Mouse (Mus musculus) midbrain, embryonic 15.5 days (tissue): ENCODE data around the gene Calm5. TPM values are rescaled to one million over a fixed set of nuclear protein-coding genes. Genes with fewer than 3 reads are reported as not detected.
"Not testable (repeated sequence)": the region's sequence is repeated elsewhere in the genome, so short reads cannot be mapped to it uniquely, and the experiment has no call there.

Source experiments
- ATAC-seq: fragments of 200-750 bp; cut with Nextera tagmentation; replicated peaks from 2 replicates; pipeline ENCODE4 v1.8.0; 2017; ENCODE audit warnings: moderate TSS enrichment
- H3K27ac ChIP-seq: fragments of 300-500 bp; sonication (generic); 2 replicates; pipeline ENCODE4 v1.5.1; 2015; ENCODE audit warnings: mild to moderate bottlenecking, inconsistent platforms
- H3K27me3 ChIP-seq: fragments of 300-500 bp; sonication (generic); replicated peaks from 2 replicates; pipeline ENCODE4 v1.6.1; 2015; ENCODE audit warnings: inconsistent platforms
- H3K36me3 ChIP-seq: fragments of 300-500 bp; sonication (generic); replicated peaks from 2 replicates; pipeline ENCODE4 v1.6.1; 2015; ENCODE audit warnings: inconsistent platforms
- H3K4me1 ChIP-seq: fragments of 300-500 bp; sonication (generic); 2 replicates; pipeline ENCODE4 v1.6.1; 2015; ENCODE audit warnings: inconsistent platforms
- H3K4me2 ChIP-seq: fragments of 300-500 bp; sonication (generic); 2 replicates; pipeline ENCODE4 v1.6.1; 2015; ENCODE audit warnings: inconsistent platforms, mild to moderate bottlenecking, moderate library complexity
- H3K4me3 ChIP-seq: fragments of 300-500 bp; sonication (generic); 2 replicates; pipeline ENCODE4 v1.5.1; 2015; ENCODE audit warnings: mild to moderate bottlenecking, inconsistent platforms
- H3K9ac ChIP-seq: fragments of 300-500 bp; sonication (generic); 2 replicates; pipeline ENCODE4 v1.6.1; 2015; ENCODE audit warnings: mild to moderate bottlenecking, inconsistent platforms
- H3K9me3 ChIP-seq: fragments of 300-500 bp; sonication (generic); 2 replicates; pipeline ENCODE4 v1.6.1; 2016; ENCODE audit warnings: inconsistent platforms
- WGBS: fragments of 180-500 bp; shearing (Covaris S2); methylation state at CpG from one replicate; pipeline ENCODE4 v1.1.7; 2015; ENCODE audit warnings: mixed read lengths; 5-methylcytosine and 5-hydroxymethylcytosine counted together
- polyA plus RNA-seq: library from polyadenylated mRNA; unstranded; fragments of >200 nt; fragmentation: Nextera tagmentation; extraction: Ambion mirVana; gene quantifications from 2 replicates; pipeline ENCODE4 v1.2.1, GENCODE M21; 2015

Calm5 gene
- polyA plus RNA-seq, 1 experiment from 2014 or later, result not detected

GRCm38 (mm10) chr13:3833644-3834043 lies 20.3 kb upstream of the Calm5 start:
- H3K27ac ChIP-seq, H3K4me2 ChIP-seq, ATAC-seq, H3K4me1 ChIP-seq, H3K9ac ChIP-seq, H3K9me3 ChIP-seq, H3K36me3 ChIP-seq, H3K4me3 ChIP-seq, H3K27me3 ChIP-seq: not testable (repeated sequence)

DNA sequence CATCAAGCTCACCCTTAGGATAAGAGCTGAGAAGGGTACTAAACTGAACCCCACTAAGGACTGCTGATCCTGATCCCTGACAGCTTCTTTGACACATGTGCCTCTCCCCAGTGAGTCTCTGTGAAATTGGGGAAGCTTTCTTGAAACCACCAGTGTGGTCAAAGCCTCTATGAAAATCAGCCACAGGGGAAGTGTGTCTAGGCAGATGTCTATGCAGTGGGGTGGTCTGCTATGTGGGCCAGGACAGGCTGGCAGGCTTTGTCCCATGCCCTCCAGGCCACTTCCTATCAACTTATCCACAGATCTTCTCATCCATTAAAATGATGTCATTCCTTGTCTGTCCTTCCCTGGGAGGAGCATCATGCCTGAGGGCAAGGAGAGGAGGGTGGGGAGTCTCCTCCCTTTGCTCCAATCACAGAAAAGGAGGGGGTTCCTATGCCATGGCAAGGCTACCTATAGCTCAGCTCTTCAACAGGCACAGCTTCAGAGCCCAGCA lies 16.6 kb upstream of the Calm5 start, which contains the start of gene Calm4:
Gene Calm4 (plus strand): TSS at position 446 of the 496 bp plus-strand sequence.
- not testable (repeated sequence) for H3K27ac ChIP-seq, H3K36me3 ChIP-seq, ATAC-seq, H3K27me3 ChIP-seq, H3K4me1 ChIP-seq, H3K9me3 ChIP-seq, H3K9ac ChIP-seq, H3K4me3 ChIP-seq, H3K4me2 ChIP-seq

- not testable (repeated sequence) for H3K27me3 ChIP-seq, H3K36me3 ChIP-seq, ATAC-seq, H3K4me2 ChIP-seq, H3K27ac ChIP-seq, H3K4me3 ChIP-seq, H3K9me3 ChIP-seq, H3K4me1 ChIP-seq, H3K9ac ChIP-seq
Observed at GRCm38 (mm10) chr13:3840662-3841061, 13.3 kb upstream of the Calm5 start.

DNA sequence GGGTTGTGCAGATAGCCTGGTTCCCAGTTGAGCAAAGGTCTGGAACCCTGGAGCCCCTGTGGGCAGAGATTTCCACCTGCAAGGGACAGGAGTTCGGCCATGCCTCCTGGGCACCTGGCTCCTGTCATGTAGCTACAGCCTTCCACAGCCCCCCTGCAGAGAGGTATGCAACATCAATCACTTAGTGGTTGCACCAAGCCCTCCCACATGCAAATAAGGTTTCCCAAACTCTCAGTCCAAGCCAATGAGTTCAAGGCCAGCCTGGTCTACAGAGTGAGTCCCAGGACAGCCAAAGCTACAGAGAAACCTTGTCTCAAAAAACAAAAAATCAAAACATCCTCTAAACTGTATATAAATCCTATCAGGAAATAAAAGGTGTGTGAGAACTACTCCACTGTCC lies 3.6 kb upstream of the Calm5 start:
- H3K9me3 ChIP-seq, result no peaks in the 10 kb centered on the region
- ATAC-seq, result no peak
- WGBS, result 71% methylated on average over 1 of the region's 1 CpGs
- no peaks in the 10 kb centered on the region for H3K36me3 ChIP-seq
- H3K27ac ChIP-seq, result no peak overlapping the region
- H3K9ac ChIP-seq, result no peak overlapping the region
- H3K4me1 ChIP-seq, result no peaks in the 10 kb centered on the region
- no peak overlapping the region for H3K4me3 ChIP-seq
- no peaks in the 10 kb centered on the region for H3K27me3 ChIP-seq
- H3K4me2 ChIP-seq, result no peak overlapping the region

DNA sequence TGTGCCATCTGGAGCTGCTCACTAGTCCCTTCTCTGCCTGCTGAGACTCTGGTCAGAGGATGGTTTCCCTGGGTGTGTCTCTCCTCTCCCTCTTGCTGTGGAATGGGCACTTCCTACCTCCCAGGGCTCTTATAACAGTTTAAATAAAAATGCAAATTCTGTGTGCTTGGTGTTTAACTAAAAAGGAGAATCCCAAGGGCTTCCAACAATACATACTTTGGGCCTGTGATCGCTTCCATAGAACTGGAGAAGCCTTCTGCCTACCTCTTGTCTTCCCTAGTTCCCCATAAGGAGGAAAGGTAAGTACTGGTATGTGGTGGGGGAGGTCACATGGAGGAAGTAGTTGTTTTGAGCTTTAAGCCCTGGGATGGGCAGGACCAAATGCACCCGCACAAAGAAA lies 883 bp downstream of the Calm5 start:
- ATAC-seq, result no peak
- no peak overlapping the region for H3K4me3 ChIP-seq
- no peaks in the 10 kb centered on the region for H3K4me1 ChIP-seq
- H3K9me3 ChIP-seq, result no peaks in the 10 kb centered on the region
- no peak overlapping the region for H3K4me2 ChIP-seq
- H3K27ac ChIP-seq, result no peak overlapping the region
- no peak overlapping the region for H3K9ac ChIP-seq
- H3K27me3 ChIP-seq, result no peaks in the 10 kb centered on the region
- WGBS, result 85% methylated on average over 2 of the region's 2 CpGs
- H3K36me3 ChIP-seq, result no peaks in the 10 kb centered on the region

DNA sequence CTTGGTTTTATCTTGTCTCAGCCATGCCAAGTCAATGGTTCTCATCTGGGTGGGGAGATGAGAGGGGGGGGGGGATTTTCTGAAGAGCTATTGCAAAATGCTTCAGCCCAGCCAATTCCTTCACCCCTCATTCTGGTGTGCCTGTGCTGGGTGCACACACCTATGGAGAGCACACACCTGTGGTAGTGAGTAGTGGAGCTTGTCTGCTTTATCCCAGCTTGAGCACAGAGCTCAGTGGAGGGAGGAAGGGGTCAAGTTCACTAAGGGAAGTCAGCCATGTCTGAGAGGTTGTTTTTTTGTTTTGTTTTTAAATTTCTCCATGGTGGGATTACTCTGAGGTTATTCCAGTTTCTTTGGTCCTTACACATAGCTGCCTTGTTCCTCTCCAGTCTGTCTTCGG lies 2.3 kb downstream of the Calm5 start:
- ATAC-seq, result no peak
- Histone ChIP-seq H3K4me1 (no peaks in the 10 kb centered on the region), H3K27me3 (no peaks in the 10 kb centered on the region), H3K9me3 (no peaks in the 10 kb centered on the region), H3K27ac (no peak overlapping the region), H3K4me3 (no peak overlapping the region), H3K9ac (no peak overlapping the region), H3K36me3 (no peaks in the 10 kb centered on the region), H3K4me2 (no peak overlapping the region)
- 79% methylated on average over 1 of the region's 1 CpGs for WGBS

DNA sequence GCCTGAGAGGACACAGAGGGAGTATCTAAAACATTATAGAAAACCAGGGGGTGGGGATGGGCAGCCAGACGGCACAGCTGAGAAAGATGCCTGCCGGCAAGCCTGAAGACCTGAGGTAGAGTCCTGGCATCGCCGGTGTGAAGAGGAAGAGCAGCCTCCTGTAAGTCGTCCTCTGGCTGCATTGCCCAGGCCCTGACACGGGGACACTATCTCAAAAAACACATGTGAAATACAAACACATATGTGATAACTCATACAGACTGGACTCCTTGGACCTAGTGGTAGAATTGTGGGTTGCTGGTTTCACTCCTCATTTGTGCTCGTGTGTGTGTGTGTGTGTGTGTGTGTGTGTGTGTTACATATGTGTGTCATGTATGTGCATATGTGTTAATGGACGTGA lies 7.3 kb downstream of the Calm5 start:
- no peak for ATAC-seq
- Histone ChIP-seq H3K9me3 (no peaks in the 10 kb centered on the region), H3K9ac (no peak overlapping the region), H3K4me1 (no peaks in the 10 kb centered on the region), H3K27me3 (no peaks in the 10 kb centered on the region), H3K4me3 (no peak overlapping the region), H3K27ac (no peak overlapping the region), H3K4me2 (no peak overlapping the region), H3K36me3 (no peaks in the 10 kb centered on the region)
- 92% methylated on average over 8 of the region's 8 CpGs for WGBS

DNA sequence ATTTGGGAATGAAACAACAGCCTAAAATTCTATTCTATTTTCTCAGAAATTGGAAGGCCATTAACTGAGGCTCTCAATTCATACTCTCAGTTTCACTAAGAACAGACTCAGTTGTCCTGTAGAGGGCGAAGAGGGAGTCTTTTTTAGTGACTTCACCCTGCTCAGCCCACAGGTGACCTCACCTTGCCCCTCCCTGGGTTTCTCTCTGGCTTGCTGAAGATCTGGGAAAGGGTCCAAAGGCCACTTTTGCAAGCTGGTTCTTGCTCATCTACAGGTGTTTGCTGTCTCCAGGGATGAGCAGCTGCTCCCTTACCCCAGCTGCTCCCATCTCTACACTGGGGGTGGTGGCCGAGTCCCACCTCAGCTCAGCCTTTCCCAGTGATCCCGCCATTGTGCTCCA lies 8.4 kb downstream of the Calm5 start:
- Histone ChIP-seq H3K4me1 (no peaks in the 10 kb centered on the region), H3K4me3 (no peak overlapping the region), H3K27me3 (no peaks in the 10 kb centered on the region), H3K9me3 (no peaks in the 10 kb centered on the region), H3K4me2 (no peak overlapping the region), H3K9ac (no peak overlapping the region), H3K36me3 (no peaks in the 10 kb centered on the region), H3K27ac (no peak overlapping the region)
- WGBS, result 86% methylated on average over 3 of the region's 3 CpGs
- no peak for ATAC-seq

DNA sequence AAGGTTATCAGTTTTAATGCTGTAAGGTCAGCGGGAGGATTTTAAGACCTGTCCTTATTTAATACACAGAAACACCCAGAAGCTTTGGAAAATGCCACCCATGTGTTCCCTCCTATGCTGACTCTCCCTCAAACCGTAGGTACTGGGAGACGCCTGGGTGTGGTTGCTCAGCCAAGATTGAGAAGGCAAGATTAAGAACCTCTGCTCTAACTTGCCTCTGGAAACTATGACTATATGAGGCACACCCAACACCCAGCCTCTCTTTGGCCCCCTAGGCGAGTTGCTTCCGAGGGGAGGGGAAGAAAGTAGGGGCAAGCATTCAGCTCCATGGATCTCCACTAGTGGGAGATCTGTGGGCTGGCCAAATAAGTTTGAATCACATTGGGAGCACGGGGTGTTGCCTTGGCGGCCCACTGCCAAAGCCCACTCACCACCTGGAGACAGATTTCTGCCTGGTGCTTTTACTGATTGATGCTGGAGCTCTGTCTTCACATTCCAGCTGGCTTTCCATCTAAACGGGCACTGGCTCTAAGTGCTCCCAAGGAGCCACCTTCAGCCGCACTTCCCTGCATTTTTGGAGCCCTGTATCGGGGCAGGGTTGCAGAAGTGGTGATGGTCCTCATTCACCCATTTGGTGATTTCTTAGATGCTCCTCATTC lies 9.1 kb downstream of the Calm5 start:
- H3K4me3 ChIP-seq, result no peak overlapping the region
- no peak overlapping the region for H3K9ac ChIP-seq
- 95% methylated on average over 10 of the region's 10 CpGs for WGBS
- H3K4me1 ChIP-seq, result no peaks in the 10 kb centered on the region
- no peak overlapping the region for H3K27ac ChIP-seq
- no peaks in the 10 kb centered on the region for H3K9me3 ChIP-seq
- no peaks in the 10 kb centered on the region for H3K27me3 ChIP-seq
- no peak for ATAC-seq
- no peak overlapping the region for H3K4me2 ChIP-seq
- no peaks in the 10 kb centered on the region for H3K36me3 ChIP-seq

GRCm38 (mm10) chr13:3865648-3866354 lies 11.8 kb downstream of the Calm5 start:
- no peak overlapping the region for H3K4me2 ChIP-seq
- H3K36me3 ChIP-seq, result no peaks in the 10 kb centered on the region
- no peaks in the 10 kb centered on the region for H3K27me3 ChIP-seq
- no peak for ATAC-seq
- no peak overlapping the region for H3K4me3 ChIP-seq
- H3K9ac ChIP-seq, result no peak overlapping the region
- H3K4me1 ChIP-seq, result no peaks in the 10 kb centered on the region
- H3K27ac ChIP-seq, result no peak overlapping the region
- H3K9me3 ChIP-seq, result no peaks in the 10 kb centered on the region
- WGBS, result 93% methylated on average over 14 of the region's 14 CpGs

GRCm38 (mm10) chr13:3866355-3867052 lies 12.5 kb downstream of the Calm5 start:
- WGBS, result 82% methylated on average over 8 of the region's 8 CpGs
- H3K36me3 ChIP-seq, result no peaks in the 10 kb centered on the region
- H3K27me3 ChIP-seq, result no peaks in the 10 kb centered on the region
- H3K9ac ChIP-seq, result no peak overlapping the region
- H3K4me2 ChIP-seq, result no peak overlapping the region
- no peak for ATAC-seq
- H3K4me1 ChIP-seq, result no peaks in the 10 kb centered on the region
- no peaks in the 10 kb centered on the region for H3K9me3 ChIP-seq
- no peak overlapping the region for H3K4me3 ChIP-seq
- H3K27ac ChIP-seq, result no peak overlapping the region

DNA sequence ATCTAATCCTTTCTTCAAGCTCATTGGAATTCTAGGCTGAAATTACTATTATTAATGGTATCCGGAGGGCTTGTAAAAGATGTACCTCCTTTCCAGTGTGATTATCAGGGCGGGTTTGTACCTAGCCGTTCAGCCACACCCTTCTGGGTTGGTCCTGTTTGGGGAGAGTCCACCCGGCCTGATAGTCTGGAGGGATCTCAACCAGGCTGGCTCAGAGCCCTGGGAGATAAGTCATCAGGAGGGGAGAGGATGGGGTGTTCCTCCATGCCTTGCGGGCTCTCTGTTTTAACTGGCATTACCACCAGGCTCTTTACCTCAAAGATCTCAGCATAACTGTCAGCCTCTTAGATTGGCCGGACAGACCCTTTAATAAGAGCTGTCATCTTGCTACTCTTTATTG lies 13.2 kb downstream of the Calm5 start:
- Histone ChIP-seq H3K4me3 (no peak overlapping the region), H3K9ac (no peak overlapping the region), H3K4me2 (no peak overlapping the region), H3K27ac (no peak overlapping the region), H3K9me3 (no peaks in the 10 kb centered on the region), H3K36me3 (no peaks in the 10 kb centered on the region), H3K27me3 (no peaks in the 10 kb centered on the region), H3K4me1 (no peaks in the 10 kb centered on the region)
- ATAC-seq, result no peak
- WGBS, result 86% methylated on average over 6 of the region's 6 CpGs

- Histone ChIP-seq H3K9ac (no peak overlapping the region), H3K4me2 (no peak overlapping the region), H3K27ac (no peak overlapping the region), H3K27me3 (no peaks in the 10 kb centered on the region), H3K4me3 (no peak overlapping the region), H3K36me3 (no peaks in the 10 kb centered on the region), H3K4me1 (no peaks in the 10 kb centered on the region), H3K9me3 (no peaks in the 10 kb centered on the region)
- no peak for ATAC-seq
Observed at GRCm38 (mm10) chr13:3869901-3870300, 15.9 kb downstream of the Calm5 start.
